Mouse (Mus musculus): ENCODE data around the gene Pla2g3.

DNA sequence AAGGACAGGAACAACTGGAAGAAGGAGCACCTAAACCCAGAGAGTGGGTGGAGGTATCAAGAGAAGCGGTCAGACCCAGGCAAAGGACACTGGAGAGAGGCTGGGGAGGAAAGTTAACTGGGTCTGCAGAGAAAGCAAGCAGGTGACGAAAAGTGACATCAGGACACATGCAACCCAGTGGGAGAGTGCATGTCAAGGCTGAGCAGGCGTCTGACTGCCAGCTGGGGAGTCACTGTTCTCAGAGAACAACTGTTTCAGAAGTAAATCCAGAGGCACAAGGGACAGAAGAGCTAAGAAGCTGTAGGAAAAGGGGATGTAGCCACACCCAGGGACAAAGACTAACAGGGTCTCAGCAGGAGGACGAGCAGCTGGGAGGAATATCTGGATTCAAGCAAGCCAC is 37.5 kb downstream of the Pla2g3 start:
- no peak for TF ChIP-seq CTCF (IDR thresholded peaks at IDR 0.05; ENCODE audit: low read depth, low read length)
- no peak for TF ChIP-seq POLR2A (IDR thresholded peaks at IDR 0.05; ENCODE audit: insufficient read depth, low read length)
